Mouse (Mus musculus) splenic B cell, adult 2 months (primary cell): ENCODE data around the gene Ncan.
A peak's percentile ranks its signal among the peaks of the same experiment; 100 is the strongest.

Source experiments
- DNase-seq: peaks from one replicate; pipeline ENCODE4 v3.0.0-alpha.2; 2011; ENCODE audit warnings: low read depth, low spot score
- H3K27me3 ChIP-seq: 2 replicates; pipeline ENCODE4 v1.6.1; 2012; ENCODE audit warnings: mild to moderate bottlenecking, low read length, moderate library complexity, mixed read lengths; ENCODE audit not compliant: control insufficient read depth, poor library complexity, insufficient read depth, severe bottlenecking
- H3K36me3 ChIP-seq: 2 replicates; pipeline ENCODE4 v1.6.1; 2012; ENCODE audit warnings: mild to moderate bottlenecking, low read length, moderate library complexity, mixed read lengths; ENCODE audit not compliant: control insufficient read depth, poor library complexity, insufficient read depth, severe bottlenecking

Ncan gene

GRCm38 (mm10) chr8:70112401-70113016, 8.2 kb downstream of the Ncan start:
- no peaks in the 10 kb centered on the region for H3K27me3 ChIP-seq
- no peaks in the 10 kb centered on the region for H3K36me3 ChIP-seq
- peak; percentile 31 for DNase-seq

DNA sequence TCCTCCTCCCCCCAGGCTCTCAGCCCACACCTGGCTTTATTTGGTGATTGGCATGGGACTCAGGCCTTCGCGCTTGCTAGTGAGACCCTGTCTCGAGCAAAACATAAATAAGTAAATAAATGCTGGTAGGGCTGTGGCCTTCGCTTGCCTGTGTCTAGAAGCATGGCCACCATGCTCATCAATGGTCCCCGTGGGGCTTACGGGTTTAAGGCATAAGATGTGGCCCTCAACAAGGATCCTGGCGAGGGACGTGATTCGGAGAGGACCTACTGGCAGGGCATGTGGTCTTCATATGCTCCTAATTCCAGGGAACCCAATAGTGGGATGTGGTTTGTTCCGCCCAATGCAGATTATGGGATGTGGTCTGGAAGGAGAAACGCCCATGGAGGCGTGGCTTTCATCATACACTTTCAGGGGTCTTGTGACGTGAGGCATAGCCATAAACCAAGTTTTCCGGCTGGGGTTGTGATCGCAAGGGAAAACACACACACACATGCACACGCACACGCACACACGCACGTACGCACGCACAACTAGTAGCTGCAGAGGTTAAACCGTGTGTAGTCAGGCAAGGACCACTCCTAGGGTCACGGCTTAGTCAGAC, 9.4 kb downstream of the Ncan start:
- no peak for DNase-seq
- no peaks in the 10 kb centered on the region for H3K27me3 ChIP-seq
- H3K36me3 ChIP-seq = no peaks in the 10 kb centered on the region

DNA sequence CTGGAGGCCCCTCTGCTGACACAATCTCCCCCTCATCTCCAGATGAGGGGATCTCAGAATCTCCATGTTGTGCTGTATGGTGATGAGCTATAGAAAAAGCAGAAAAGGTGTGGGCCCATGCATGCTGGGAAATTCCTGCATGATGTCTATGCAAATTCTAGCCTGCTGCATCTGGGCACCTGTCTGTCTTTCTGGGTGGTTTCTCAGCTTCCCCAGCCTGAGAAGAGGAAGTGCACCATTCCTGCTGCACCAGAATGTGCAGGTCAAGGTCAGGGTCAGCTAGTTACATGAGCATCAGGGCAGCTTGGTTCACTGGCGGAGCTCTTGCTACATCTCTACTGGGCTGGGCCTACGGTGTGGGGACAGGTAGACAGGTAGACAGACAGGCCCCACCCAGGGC, 10.2 kb downstream of the Ncan start:
- Histone ChIP-seq H3K27me3 (no peaks in the 10 kb centered on the region), H3K36me3 (no peaks in the 10 kb centered on the region)
- DNase-seq = peak; percentile 63

GRCm38 (mm10) chr8:70104922-70105321, 15.8 kb downstream of the Ncan start:
- no peak for DNase-seq
- H3K27me3 ChIP-seq = no peaks in the 10 kb centered on the region
- no peaks in the 10 kb centered on the region for H3K36me3 ChIP-seq

- DNase-seq = peak; percentile 84
- H3K27me3 ChIP-seq = no peaks in the 10 kb centered on the region
- no peaks in the 10 kb centered on the region for H3K36me3 ChIP-seq
Measured at GRCm38 (mm10) chr8:70104506-70104905, 16.2 kb downstream of the Ncan start.

DNA sequence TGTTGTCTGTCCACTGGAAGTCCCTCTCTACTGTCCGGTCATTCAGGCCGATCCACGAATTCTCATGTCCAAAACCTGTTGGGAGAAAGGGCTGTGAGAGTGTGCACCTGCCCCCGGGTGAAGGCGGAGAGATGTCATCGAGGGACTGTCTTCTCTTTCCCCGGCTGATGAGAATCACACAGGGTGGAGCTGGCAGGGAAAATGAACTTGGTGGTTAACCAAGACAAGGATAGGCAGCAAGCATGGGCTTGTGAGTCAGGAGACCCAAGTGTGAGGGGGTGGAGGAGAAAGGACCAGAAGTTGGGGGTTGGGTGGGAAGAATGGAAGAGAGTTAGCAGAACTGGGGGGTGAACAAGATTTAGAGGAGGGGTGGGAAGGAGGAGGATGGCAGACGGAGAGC, 20.4 kb downstream of the Ncan start:
- DNase-seq = no peak
- H3K27me3 ChIP-seq = no peaks in the 10 kb centered on the region
- no peaks in the 10 kb centered on the region for H3K36me3 ChIP-seq

GRCm38 (mm10) chr8:70099276-70099675, 21.4 kb downstream of the Ncan start:
- no peaks in the 10 kb centered on the region for H3K27me3 ChIP-seq
- no peak for DNase-seq
- no peaks in the 10 kb centered on the region for H3K36me3 ChIP-seq

DNA sequence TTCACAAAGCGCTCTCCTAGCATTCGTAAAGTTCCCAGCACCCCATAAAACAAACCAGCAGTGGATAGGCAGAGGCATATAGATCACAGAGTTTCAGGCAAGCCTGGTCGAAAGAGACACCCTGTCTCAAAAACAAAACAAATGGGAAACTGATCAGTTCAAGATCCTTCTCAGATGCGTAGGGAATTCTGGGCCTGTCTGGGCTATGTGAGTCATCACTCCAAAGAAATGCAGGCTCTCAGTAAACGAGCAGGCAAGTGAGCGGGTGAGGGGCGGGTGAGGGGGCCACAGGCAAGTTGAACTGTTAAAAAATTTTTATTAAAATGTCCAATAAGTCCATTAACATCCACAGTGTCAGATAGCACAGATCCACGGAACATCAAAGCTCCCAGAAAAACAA, 27.9 kb downstream of the Ncan start:
- no peaks in the 10 kb centered on the region for H3K36me3 ChIP-seq
- H3K27me3 ChIP-seq = no peaks in the 10 kb centered on the region
- DNase-seq = no peak

DNA sequence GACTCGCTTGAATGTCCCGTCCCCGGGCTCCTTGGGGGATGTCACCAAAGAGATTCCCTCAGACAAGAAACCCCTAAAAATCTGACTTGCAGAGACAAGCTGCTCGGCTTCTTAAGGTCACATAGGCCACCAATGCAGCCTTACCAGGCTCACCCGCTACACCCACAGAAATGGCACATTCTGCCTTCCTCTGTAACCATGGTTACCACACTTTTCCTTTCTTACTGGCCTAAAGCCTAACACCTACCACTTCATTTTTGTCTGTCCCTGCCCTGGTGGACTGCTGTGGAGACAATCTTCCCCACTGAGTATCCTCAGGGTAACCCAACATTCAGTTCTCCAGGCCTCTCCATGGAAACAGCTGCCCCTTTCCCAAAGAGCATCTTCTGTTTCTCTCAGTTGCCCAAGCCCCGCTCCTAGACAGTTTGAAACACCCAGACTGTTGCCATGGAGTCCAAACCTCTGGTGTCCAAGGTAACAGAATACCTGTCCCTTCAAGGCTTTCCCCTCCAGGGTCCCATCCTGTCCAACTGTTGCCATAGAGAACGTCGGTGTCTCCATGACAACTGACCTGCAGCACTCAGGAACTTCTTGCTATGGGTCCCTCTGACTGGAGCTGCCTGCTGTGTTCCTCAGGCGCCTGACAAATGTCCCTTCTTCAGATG, 31.2 kb downstream of the Ncan start:
- no peak for DNase-seq
- Histone ChIP-seq H3K36me3 (no peaks in the 10 kb centered on the region), H3K27me3 (no peaks in the 10 kb centered on the region; the same call in 1 of the 2 replicates)

- H3K36me3 ChIP-seq = no peaks in the 10 kb centered on the region
- H3K27me3 ChIP-seq = no peaks in the 10 kb centered on the region; the same call in 1 of the 2 replicates
- DNase-seq = peak; percentile 48
Measured at GRCm38 (mm10) chr8:70087836-70088650, 32.6 kb downstream of the Ncan start.

- no peak for DNase-seq
- Histone ChIP-seq H3K27me3 (no peaks in the 10 kb centered on the region; the same call in 1 of the 2 replicates), H3K36me3 (no peaks in the 10 kb centered on the region)
Measured at GRCm38 (mm10) chr8:70087237-70087636, 33.4 kb downstream of the Ncan start.

GRCm38 (mm10) chr8:70086151-70086550, 34.5 kb downstream of the Ncan start:
- Histone ChIP-seq H3K27me3 (no peaks in the 10 kb centered on the region; the same call in 1 of the 2 replicates), H3K36me3 (no peaks in the 10 kb centered on the region)
- no peak for DNase-seq

DNA sequence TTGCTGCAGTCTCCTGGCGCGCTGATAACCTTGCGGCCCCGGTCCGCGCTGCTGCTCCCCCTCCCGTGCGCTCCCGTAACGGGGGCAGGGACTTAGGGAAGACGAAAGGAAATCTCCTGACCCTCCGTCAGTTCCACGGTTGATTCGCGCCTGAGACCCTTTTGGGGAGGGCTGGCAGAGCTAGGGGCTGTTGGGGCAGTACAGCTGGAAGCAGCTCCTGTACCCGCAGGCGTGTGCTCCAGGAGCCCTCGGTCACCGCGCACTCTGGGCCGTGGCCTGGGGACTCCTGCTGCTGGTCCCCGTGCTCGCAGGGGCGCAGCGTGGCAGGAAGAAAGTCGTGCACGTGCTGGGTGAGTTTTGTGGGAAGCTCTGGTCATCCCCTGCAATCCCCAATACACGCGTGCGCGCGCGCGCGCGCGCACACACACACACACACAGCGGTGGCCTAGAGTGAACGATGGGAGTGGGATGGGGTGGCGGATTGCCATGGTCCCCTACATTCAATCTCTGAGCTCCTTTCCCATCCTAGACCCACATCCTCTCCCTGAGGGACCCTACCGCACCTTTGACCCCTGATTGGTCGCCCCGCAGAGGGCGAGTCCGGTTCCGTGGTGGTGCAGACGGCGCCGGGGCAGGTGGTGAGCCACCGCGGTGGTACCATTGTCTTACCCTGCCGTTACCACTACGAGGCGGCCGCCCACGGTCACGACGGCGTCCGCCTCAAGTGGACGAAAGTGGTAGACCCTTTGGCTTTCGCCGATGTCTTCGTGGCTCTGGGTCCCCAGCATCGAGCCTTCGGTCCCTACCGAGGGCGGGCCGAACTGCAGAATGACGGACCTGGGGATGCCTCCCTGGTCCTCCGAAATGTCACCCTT, 36.2 kb downstream of the Ncan start:
- no peaks in the 10 kb centered on the region for H3K36me3 ChIP-seq
- DNase-seq = no peak
- no peaks in the 10 kb centered on the region; the same call in 1 of the 2 replicates for H3K27me3 ChIP-seq

DNA sequence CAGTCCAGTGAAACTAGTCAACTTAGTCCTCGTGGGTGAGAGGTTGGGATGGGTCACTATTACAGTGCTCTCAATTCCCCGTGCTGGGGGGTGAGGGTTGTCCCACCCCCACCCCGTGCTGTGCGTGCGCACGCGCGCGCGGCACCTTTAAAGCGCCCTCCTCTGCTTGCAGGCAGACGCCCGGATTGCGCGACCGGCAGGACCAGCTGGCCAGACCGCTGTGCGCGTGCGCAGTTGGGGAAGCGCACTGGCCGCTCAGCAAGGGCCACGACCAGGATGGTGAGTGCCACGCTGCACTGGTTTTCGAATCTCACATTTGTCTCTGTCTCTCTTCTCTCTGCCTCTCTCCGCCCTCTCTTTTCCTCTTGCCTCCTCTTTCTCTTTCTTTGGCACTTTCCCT, 37.4 kb downstream of the Ncan start, which contains the start of gene Hapln4:
TSS of gene Hapln4 (plus strand) at position 173 of the 400 bp plus-strand sequence.
- Histone ChIP-seq H3K36me3 (no peaks in the 10 kb centered on the region), H3K27me3 (no peaks in the 10 kb centered on the region; the same call in 1 of the 2 replicates)
- peak; percentile 53 for DNase-seq
